Mouse (Mus musculus) midbrain, embryonic 14.5 days (tissue): ENCODE data around the gene Enkur. TPM values are rescaled to one million over a fixed set of nuclear protein-coding genes. Genes with fewer than 3 reads are reported as not detected.
A peak's percentile ranks its signal among the peaks of the same experiment; 100 is the strongest.

Experiments used
- ATAC-seq: fragments of 200-750 bp; cut with Nextera tagmentation; 2 replicates; pipeline ENCODE4 v1.8.0; 2017; ENCODE audit warnings: moderate number of reproducible peaks, moderate library complexity; ENCODE audit not compliant: low FRiP score, low TSS enrichment
- DNase-seq: peaks from one replicate; pipeline ENCODE4 v3.0.0-alpha.2; 2015
- H3K27ac ChIP-seq: fragments of 300-500 bp; sonication (generic); replicated peaks from 2 replicates; pipeline ENCODE4 v1.5.1; 2014; ENCODE audit warnings: mild to moderate bottlenecking, low read depth, low read length, moderate library complexity
- H3K27me3 ChIP-seq: fragments of 300-500 bp; sonication (generic); 2 replicates; pipeline ENCODE4 v1.6.1; 2014; ENCODE audit warnings: low read length, control low read depth, mixed read lengths; ENCODE audit not compliant: control insufficient read depth, insufficient read depth
- H3K36me3 ChIP-seq: fragments of 300-500 bp; sonication (generic); 2 replicates; pipeline ENCODE4 v1.6.1; 2014; ENCODE audit warnings: low read length, control low read depth; ENCODE audit not compliant: control insufficient read depth, insufficient read depth
- H3K4me1 ChIP-seq: fragments of 300-500 bp; sonication (generic); 2 replicates; pipeline ENCODE4 v1.6.1; 2014; ENCODE audit warnings: mild to moderate bottlenecking, antibody characterized with exemption, low read length, control low read depth; ENCODE audit not compliant: control insufficient read depth, insufficient read depth
- H3K4me2 ChIP-seq: fragments of 300-500 bp; sonication (generic); 2 replicates; pipeline ENCODE4 v1.6.1; 2014; ENCODE audit warnings: mild to moderate bottlenecking, low read length, moderate library complexity
- H3K4me3 ChIP-seq: fragments of 300-500 bp; sonication (generic); replicated peaks from 2 replicates; pipeline ENCODE4 v1.5.1; 2014; ENCODE audit warnings: low read depth, low read length
- H3K9ac ChIP-seq: fragments of 300-500 bp; sonication (generic); replicated peaks from 2 replicates; pipeline ENCODE4 v1.6.1; 2014; ENCODE audit warnings: mild to moderate bottlenecking, low read length, moderate library complexity
- H3K9me3 ChIP-seq: fragments of 300-500 bp; sonication (generic); 2 replicates; pipeline ENCODE4 v1.6.1; 2016; ENCODE audit warnings: low read length, control low read depth, mixed read lengths; ENCODE audit not compliant: control insufficient read depth
- WGBS: fragments of 180-500 bp; shearing (Covaris S2); extraction: QIAGEN DNeasy Blood & Tissue Kit; methylation state at CpG from one replicate; pipeline ENCODE4 v1.1.7; 2014; 5-methylcytosine and 5-hydroxymethylcytosine counted together
- polyA plus RNA-seq: library from polyadenylated mRNA; unstranded; fragments of >200 nt; fragmentation: Nextera tagmentation; extraction: Ambion mirVana; gene quantifications from 2 replicates; pipeline ENCODE4 v1.2.1, GENCODE M21; 2014

Gene Enkur
- polyA plus RNA-seq, 1 experiment from 2014 or later = 3.7 TPM

DNA sequence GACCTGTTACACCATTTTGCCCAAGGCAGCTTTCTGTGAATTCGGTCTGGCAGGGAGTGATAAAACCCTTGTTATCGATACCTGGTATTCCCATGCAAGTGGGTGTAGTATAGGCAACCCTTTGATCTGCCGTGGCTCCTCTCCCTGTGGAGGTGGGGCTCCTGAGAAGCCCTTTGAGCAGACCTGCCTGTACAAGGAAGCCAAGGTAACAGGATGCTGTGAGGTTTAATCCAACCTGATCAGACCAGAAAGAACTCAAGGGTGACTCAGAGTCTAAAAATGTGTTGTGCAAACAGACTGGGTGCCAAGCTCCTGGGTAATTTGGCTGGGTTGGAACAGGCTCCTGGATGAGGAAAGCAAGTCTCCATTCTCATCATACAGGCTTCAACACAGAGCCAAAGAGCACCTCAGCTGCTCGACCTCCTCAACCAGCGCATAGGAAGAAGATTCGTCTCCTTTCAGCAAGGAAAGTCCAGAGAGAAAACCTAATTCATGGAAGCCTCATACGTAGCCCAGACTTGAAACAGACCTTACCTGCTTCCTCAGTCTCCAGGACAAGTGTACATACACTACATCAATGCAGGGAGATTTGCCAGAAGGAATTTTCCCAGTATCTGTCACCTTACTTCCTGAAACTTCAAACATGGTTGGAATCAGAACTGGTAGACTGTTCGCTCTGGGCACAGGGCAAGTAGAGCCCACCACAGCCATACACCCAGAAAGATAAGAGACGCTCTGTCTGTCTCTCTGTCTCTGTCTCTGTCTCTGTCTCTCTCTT lies 29.9 kb upstream of the Enkur start:
- no peaks in the 10 kb centered on the region for H3K4me1 ChIP-seq
- 83% methylated on average over 9 of the region's 9 CpGs for WGBS
- no peak overlapping the region for H3K4me3 ChIP-seq
- no peaks in the 10 kb centered on the region for H3K9me3 ChIP-seq
- ATAC-seq (no peak), DNase-seq (no peak)
- no peak overlapping the region for H3K27ac ChIP-seq
- H3K4me2 ChIP-seq = no peak overlapping the region
- no peak overlapping the region for H3K9ac ChIP-seq
- no peaks in the 10 kb centered on the region for H3K27me3 ChIP-seq
- H3K36me3 ChIP-seq = no peaks in the 10 kb centered on the region

DNA sequence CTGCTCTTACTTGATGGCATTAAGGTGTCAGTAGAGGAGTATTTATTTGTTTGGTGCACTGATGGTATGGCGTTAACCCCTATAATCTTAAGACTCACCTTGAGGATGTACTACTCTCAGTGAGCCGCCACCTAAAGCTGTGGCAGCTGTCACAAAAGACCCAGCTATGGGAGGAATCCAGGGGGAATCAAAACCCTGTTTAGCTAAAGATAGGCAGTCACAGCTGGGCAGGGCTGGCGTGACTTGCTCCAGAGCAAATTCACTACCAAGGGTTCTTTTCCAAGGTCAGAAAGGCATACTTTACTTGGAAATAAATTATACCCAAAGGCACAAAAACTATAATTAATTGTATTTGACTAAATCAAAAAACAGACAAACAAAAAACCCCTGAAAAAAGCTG lies 26.0 kb upstream of the Enkur start:
- ATAC-seq = no peak
- no peak overlapping the region for H3K27ac ChIP-seq
- H3K9ac ChIP-seq = no peak overlapping the region
- H3K27me3 ChIP-seq = no peaks in the 10 kb centered on the region
- H3K4me2 ChIP-seq = no peak overlapping the region
- no peaks in the 10 kb centered on the region for H3K4me1 ChIP-seq
- no peak overlapping the region for H3K4me3 ChIP-seq
- H3K36me3 ChIP-seq = no peaks in the 10 kb centered on the region
- 89% methylated on average over 3 of the region's 3 CpGs for WGBS
- H3K9me3 ChIP-seq = no peaks in the 10 kb centered on the region
- DNase-seq = no peak

DNA sequence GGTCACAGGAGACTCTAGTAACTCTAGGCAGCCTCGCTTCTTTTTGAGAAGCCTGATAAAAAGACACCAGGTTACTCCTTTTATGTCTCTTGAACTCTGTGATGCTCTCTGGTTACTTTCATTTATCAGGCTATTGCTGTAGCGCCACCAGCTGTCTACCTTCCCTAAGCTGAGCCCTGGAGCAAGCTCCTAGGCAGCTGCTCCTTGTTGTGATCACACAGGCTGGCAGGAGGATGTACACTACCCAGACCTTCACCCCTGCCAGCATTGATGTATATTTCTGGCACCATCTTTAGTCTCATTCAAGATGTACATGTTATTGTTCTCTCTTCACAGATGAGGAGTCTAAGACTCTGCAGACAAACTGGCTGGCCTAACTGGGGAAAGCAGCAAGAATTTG lies 25.1 kb upstream of the Enkur start:
- WGBS = 55% methylated on average over 2 of the region's 2 CpGs

DNA sequence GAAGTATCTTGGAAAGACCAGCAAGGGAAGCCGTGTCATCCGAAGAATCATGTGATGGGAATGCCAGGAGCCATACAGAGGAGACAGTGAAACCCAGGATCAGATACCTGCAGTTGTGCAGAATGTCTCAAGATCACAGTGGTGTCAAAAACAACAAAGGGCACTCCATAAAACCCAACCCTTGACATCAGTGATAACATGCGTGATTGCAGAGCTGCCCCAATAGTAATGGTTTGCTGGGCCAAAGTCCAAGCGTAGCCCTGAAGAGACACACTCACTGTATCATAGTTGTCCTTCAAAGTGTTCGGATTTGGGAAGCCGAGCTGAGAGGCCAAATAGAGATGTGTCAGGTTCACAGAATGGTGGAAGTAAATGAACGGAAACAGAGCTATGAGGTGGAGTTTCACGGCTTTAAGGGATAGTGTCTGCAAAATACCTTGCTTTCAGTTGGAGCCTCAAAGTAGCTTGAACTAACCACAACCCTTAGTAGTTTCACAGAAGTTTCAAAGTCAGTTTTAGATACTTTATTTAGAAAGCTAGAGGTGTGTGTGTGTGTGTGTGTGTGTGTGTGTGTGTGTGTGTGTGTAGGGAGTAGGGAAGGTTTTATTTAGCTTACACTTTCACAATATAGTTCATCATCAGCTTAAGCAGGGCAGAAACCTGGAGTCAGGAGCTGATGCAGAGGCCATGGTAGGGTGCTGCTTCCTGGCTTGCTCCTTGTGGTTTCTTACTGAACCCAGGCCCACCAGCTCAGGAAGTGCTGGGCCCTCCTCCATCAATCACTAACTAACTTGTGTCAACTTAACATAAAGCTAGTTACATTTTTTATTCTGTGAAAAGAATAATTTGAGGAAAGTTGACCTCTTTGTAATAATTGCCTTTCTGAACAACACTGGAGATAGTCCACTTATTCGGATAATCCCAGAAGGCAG lies 17.6 kb upstream of the Enkur start:
- Histone ChIP-seq H3K9me3 (no peaks in the 10 kb centered on the region), H3K4me1 (no peaks in the 10 kb centered on the region), H3K27ac (no peak overlapping the region), H3K4me2 (no peak overlapping the region), H3K36me3 (no peaks in the 10 kb centered on the region), H3K9ac (no peak overlapping the region), H3K4me3 (no peak overlapping the region), H3K27me3 (no peaks in the 10 kb centered on the region)
- 94% methylated on average over 9 of the region's 9 CpGs for WGBS
- ATAC-seq (no peak), DNase-seq (no peak)

More for the DNA sequence above, 25.1 kb upstream of the Enkur start:
- Histone ChIP-seq H3K4me3 (no peak overlapping the region), H3K9ac (no peak overlapping the region), H3K27ac (no peak overlapping the region), H3K9me3 (no peaks in the 10 kb centered on the region), H3K36me3 (no peaks in the 10 kb centered on the region), H3K4me1 (no peaks in the 10 kb centered on the region), H3K4me2 (no peak overlapping the region), H3K27me3 (no peaks in the 10 kb centered on the region)
- ATAC-seq (no peak), DNase-seq (no peak)

DNA sequence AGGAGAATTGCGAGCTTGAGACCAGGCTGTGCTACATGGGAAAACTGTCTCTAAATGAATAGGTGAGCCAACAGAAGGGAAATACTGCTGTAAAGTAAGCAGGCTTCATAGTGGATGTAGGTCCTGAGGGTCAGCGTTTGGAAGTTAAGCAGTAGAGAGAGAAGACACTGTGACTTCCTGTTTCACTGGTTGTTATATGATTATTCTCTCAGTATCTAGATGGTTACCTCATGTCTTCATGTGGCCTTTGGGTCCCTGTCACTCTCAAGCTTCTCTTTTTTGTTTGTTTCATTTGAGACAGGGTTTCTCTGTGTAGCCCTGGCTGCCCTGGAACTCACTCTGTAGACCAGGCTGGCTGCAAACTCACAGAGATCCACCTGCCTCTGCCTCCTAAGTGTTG lies 10.1 kb upstream of the Enkur start:
- ATAC-seq = no peak
- Histone ChIP-seq H3K36me3 (peaks cover 34% of the 10 kb centered on the region), H3K27ac (no peak overlapping the region), H3K9me3 (no peaks in the 10 kb centered on the region), H3K4me3 (no peak overlapping the region), H3K9ac (no peak overlapping the region), H3K4me1 (no peaks in the 10 kb centered on the region), H3K4me2 (no peak overlapping the region), H3K27me3 (no peaks in the 10 kb centered on the region)
- 90% methylated on average over 2 of the region's 2 CpGs for WGBS
- no peak for DNase-seq

DNA sequence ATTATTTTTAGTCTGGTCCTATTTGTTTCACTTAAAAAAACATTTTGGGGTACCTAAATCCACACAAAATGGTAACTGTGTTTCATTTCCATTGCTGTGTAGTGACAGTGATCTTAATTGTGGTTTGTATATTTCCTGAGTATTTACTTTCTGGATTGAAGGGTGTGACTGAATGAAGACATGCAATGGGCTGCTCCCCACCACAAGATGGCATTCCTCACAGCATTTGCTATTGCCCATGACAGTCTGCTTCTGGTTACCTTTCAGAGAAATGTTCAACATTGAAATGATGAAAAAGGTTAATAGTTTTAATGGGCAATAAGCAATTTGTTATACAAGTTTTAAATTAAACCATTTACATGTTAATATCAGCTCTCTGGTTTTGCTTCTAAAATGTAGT lies 9.2 kb upstream of the Enkur start:
- Histone ChIP-seq H3K4me3 (no peak overlapping the region), H3K4me1 (no peaks in the 10 kb centered on the region), H3K27me3 (no peaks in the 10 kb centered on the region), H3K9ac (no peak overlapping the region), H3K9me3 (no peaks in the 10 kb centered on the region), H3K27ac (no peak overlapping the region), H3K36me3 (peaks cover 34% of the 10 kb centered on the region), H3K4me2 (no peak overlapping the region)
- DNase-seq (peak; percentile 13), ATAC-seq (no peak)

DNA sequence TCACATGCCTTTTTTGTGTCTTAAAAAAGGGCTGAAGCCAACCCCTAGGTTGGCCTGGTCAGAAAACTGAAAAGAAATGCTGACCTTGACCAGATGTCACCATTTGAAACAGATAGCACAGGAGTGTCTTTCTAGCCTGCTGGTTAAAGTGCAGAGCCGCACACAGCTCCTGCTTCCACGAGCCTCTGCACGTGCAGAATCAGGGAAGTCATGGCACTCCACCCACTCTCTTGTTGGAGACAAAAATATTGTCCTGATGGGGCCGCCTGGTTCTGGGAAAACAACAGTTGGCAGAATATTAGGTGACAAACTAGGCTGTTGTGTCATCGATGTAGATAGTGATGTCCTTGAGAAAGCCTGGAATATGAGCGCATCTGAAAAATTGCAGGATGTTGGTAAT lies 6.2 kb upstream of the Enkur start:
- H3K27me3 ChIP-seq = no peaks in the 10 kb centered on the region
- H3K36me3 ChIP-seq = peaks cover 24% of the 10 kb centered on the region
- peaks cover 10% of the 10 kb centered on the region for H3K4me1 ChIP-seq
- no peak for ATAC-seq
- no peaks in the 10 kb centered on the region for H3K9me3 ChIP-seq
- H3K27ac ChIP-seq = no peak overlapping the region
- H3K9ac ChIP-seq = no peak overlapping the region
- WGBS = 88% methylated on average over 6 of the region's 6 CpGs
- H3K4me2 ChIP-seq = no peak overlapping the region
- H3K4me3 ChIP-seq = no peak overlapping the region
- DNase-seq = no peak

DNA sequence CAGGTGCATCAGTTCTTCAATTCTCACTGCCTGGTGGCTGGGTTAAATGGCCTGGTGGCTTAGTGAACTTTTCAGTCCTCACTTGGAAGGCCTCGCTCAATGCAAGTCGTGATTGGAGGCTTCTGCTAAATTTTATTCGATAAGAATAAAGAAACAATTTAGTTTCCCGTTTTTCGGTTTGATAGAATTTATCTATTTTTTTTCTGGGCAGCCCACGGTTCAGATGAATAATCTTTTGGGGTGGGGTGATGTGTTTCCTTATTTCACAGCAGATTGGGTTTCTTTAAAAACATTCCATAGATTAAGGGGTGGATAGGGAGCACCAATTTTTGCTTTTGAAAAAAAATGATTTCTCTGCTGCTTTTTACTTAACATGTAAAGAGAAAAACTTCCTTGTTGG lies 1.1 kb upstream of the Enkur start:
- H3K9ac ChIP-seq = peak overlapping the region; percentile 69
- peak overlapping the region; percentile 86 for H3K4me2 ChIP-seq
- H3K4me1 ChIP-seq = peaks cover 13% of the 10 kb centered on the region
- H3K27ac ChIP-seq = peak overlapping the region; percentile 85
- WGBS = 42% methylated on average over 6 of the region's 6 CpGs
- peak overlapping the region; percentile 66 for H3K4me3 ChIP-seq
- H3K9me3 ChIP-seq = no peaks in the 10 kb centered on the region
- DNase-seq (no peak), ATAC-seq (peak; percentile 11; the same call in 1 of the 2 replicates)
- H3K27me3 ChIP-seq = no peaks in the 10 kb centered on the region
- no peaks in the 10 kb centered on the region for H3K36me3 ChIP-seq
